Mouse (Mus musculus) erythroblast, embryonic 14.5 days (primary cell): ENCODE measurements around the gene Ampd2.

Source experiments
- GATA1 ChIP-seq: IDR thresholded peaks from 2 replicates; pipeline ENCODE4 v1.6.1; 2012; ENCODE audit warnings: low read length, inconsistent platforms, mixed read lengths
- TAL1 ChIP-seq: IDR thresholded peaks from 3 replicates; pipeline ENCODE4 v1.6.1; 2012; ENCODE audit warnings: low read length, inconsistent platforms, mixed read lengths

GRCm38 (mm10) chr3:108092536-108093115 is 6.2 kb upstream of the Ampd2 start, which contains the start of gene Gnat2:
- TF ChIP-seq TAL1 (no peak), GATA1 (no peak)
